Mouse (Mus musculus) intestine, embryonic 14.5 days (tissue): Measurements from ENCODE around the gene Wbp2. TPM values are rescaled to one million over a fixed set of nuclear protein-coding genes. Genes with fewer than 3 reads are reported as not detected.
A peak's percentile ranks its signal among the peaks of the same experiment; 100 is the strongest.

ENCODE experiments used
- ATAC-seq: fragments of 200-750 bp; cut with Nextera tagmentation; replicated peaks from 2 replicates; pipeline ENCODE4 v1.8.0; 2017; ENCODE audit warnings: low read depth, moderate number of reproducible peaks, moderate TSS enrichment, moderate library complexity; ENCODE audit not compliant: low FRiP score, low TSS enrichment
- DNase-seq: peaks from one replicate; pipeline ENCODE4 v3.0.0-alpha.2; 2018; ENCODE audit warnings: low spot score
- H3K27ac ChIP-seq: fragments of 300-500 bp; sonication (generic); 2 replicates; pipeline ENCODE4 v1.5.1; 2014; ENCODE audit warnings: low read depth, mild to moderate bottlenecking, control low read depth
- H3K27me3 ChIP-seq: fragments of 300-500 bp; sonication (generic); replicated peaks from 2 replicates; pipeline ENCODE4 v1.6.1; 2014; ENCODE audit warnings: low read length, control low read depth; ENCODE audit not compliant: control insufficient read depth, insufficient read depth
- H3K36me3 ChIP-seq: fragments of 300-500 bp; sonication (generic); 2 replicates; pipeline ENCODE4 v1.6.1; 2014; ENCODE audit warnings: low read length, control low read depth; ENCODE audit not compliant: control insufficient read depth, insufficient read depth
- H3K4me1 ChIP-seq: fragments of 300-500 bp; sonication (generic); replicated peaks from 2 replicates; pipeline ENCODE4 v1.6.1; 2014; ENCODE audit warnings: low read length, control low read depth, mixed read lengths; ENCODE audit not compliant: control insufficient read depth, insufficient read depth
- H3K4me2 ChIP-seq: fragments of 300-500 bp; sonication (generic); 2 replicates; pipeline ENCODE4 v1.6.1; 2014; ENCODE audit warnings: low read length
- H3K4me3 ChIP-seq: fragments of 300-500 bp; sonication (generic); 2 replicates; pipeline ENCODE4 v1.5.1; 2014; ENCODE audit warnings: low read depth, low read length, control low read depth, mixed read lengths
- H3K9ac ChIP-seq: fragments of 300-500 bp; sonication (generic); 2 replicates; pipeline ENCODE4 v1.6.1; 2014; ENCODE audit warnings: mild to moderate bottlenecking, low read length
- H3K9me3 ChIP-seq: fragments of 300-500 bp; sonication (generic); 2 replicates; pipeline ENCODE4 v1.6.1; 2016; ENCODE audit warnings: low read length, control low read depth; ENCODE audit not compliant: control insufficient read depth
- WGBS: fragments of 180-500 bp; shearing (Covaris S2); extraction: QIAGEN DNeasy Blood & Tissue Kit; methylation state at CpG from one replicate; pipeline ENCODE4 v1.1.7; 2014; 5-methylcytosine and 5-hydroxymethylcytosine counted together
- polyA plus RNA-seq: library from polyadenylated mRNA; unstranded; fragments of >200 nt; fragmentation: Nextera tagmentation; extraction: Ambion mirVana; gene quantifications from 2 replicates; pipeline ENCODE4 v1.2.1, GENCODE M21; 2014

The Wbp2 gene
- polyA plus RNA-seq, 1 experiment from 2014 or later = 85.0 TPM

DNA sequence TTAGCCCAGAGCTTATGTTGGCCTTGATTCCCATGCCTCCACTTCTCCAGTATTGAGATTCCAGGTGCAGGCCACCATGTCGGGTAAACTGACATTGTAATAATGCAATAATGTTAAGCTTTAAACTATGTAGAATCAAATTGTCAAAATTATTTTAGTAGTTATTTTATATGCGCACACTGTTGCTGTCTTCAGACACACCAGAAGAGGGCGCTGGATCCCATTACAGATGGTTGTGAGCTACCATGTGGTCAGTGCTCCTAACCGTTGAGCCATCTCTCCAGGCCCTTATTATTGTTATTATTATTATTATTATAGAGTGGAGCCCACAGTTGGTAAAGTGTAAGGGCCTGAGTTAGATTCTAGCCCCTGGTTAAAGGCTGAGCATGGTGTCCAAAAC lies 24.3 kb upstream of the Wbp2 start:
- no peak overlapping the region for H3K27ac ChIP-seq
- DNase-seq (no peak), ATAC-seq (no peak)
- H3K4me2 ChIP-seq = no peak overlapping the region
- no peak overlapping the region for H3K4me3 ChIP-seq
- H3K9me3 ChIP-seq = no peaks in the 10 kb centered on the region
- WGBS = 84% methylated on average over 4 of the region's 4 CpGs
- H3K36me3 ChIP-seq = no peaks in the 10 kb centered on the region
- peaks cover 45% of the 10 kb centered on the region for H3K27me3 ChIP-seq
- peaks cover 19% of the 10 kb centered on the region for H3K4me1 ChIP-seq
- no peak overlapping the region for H3K9ac ChIP-seq

DNA sequence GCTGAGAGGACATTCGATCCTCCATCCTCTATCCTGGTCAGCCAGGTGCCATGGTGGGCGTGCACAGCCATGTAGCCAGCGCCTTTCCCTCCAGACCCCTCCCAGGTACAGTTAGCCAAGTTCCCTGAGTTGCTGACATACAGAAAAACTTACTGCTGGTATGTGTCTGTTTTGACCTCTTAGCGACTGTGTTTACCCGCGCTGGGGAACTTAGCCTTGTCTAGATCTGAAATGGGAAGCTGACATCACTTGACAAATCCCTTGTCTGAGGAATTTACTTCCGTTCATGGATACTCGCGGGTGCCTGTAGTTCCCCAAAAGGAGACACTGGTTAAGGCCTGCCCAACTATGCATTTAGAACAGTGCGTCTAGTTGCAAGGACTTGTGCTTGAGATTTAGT lies 23.7 kb upstream of the Wbp2 start:
- DNase-seq = no peak
- Histone ChIP-seq H3K27me3 (peaks cover 45% of the 10 kb centered on the region), H3K4me2 (peak overlapping the region; percentile 68), H3K4me3 (peak overlapping the region; percentile 42), H3K27ac (no peak overlapping the region), H3K36me3 (no peaks in the 10 kb centered on the region), H3K9ac (peak overlapping the region; percentile 27; the same call in 1 of the 2 replicates), H3K4me1 (peaks cover 21% of the 10 kb centered on the region), H3K9me3 (no peaks in the 10 kb centered on the region)
- WGBS = 18% methylated on average over 10 of the region's 10 CpGs
- no peak for ATAC-seq

DNA sequence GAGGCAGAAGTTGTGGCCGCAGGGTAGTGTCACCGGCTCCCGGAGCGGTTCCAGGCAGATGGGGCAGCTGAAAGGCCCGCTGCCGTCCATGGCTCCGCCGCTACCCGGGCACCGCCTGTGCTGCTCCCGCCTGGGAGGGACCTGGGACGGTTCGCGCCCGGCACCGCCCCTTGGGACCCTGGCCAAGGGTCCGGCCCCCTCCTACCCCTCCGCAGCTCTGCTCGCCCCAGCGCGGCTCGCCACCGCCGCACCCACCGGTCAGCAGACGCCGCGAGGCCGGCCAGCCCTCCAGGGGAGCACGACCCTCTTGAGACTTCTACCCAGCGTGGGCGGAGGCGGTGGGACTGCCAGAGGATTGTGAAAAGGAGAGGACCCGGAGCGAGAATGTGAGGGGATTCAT lies 23.3 kb upstream of the Wbp2 start:
- DNase-seq (peak; percentile 73), ATAC-seq (no peak)
- Histone ChIP-seq H3K36me3 (no peaks in the 10 kb centered on the region), H3K27me3 (peaks cover 45% of the 10 kb centered on the region), H3K4me3 (peak overlapping the region; percentile 42), H3K4me2 (peak overlapping the region; percentile 68), H3K9me3 (no peaks in the 10 kb centered on the region), H3K27ac (no peak overlapping the region), H3K4me1 (peaks cover 21% of the 10 kb centered on the region), H3K9ac (peak overlapping the region; percentile 27)
- WGBS = 1% methylated on average over 31 of the region's 35 CpGs

DNA sequence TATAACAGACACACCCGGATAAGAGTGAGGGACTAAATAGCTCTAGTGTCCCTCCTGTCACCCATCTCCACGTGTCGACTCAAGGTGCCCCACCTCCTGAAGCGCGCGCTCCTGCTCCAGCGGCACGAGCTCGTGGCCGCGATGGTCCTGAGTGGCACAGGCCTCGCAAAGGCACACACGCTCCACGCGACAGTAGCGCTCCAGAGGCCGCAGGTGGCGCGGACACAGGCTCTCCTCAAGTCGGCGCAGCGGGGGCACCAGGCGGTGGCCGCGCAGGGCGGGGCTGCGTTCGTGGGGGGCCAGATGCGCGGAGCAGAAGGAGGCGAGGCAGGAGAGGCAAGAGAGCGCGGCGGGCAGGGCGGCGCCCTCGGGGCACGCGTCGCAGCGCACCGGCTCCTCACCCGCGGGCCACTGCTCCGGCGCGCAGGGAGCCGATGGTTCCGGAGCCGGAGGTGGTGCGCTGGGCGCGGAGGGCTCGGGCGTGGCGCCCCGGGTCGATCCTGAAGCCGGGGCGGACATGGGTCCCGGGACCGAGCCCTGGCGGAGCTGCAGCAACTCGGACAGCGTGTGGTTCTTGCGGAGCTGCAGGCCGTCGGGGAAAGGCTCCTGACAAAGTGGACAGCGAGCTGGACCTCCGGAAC lies 22.8 kb upstream of the Wbp2 start:
- peak overlapping the region; percentile 68 for H3K4me2 ChIP-seq
- peaks cover 45% of the 10 kb centered on the region for H3K27me3 ChIP-seq
- H3K36me3 ChIP-seq = no peaks in the 10 kb centered on the region
- ATAC-seq (no peak), DNase-seq (peak; percentile 66)
- H3K27ac ChIP-seq = no peak overlapping the region
- H3K4me3 ChIP-seq = peak overlapping the region; percentile 42
- H3K9me3 ChIP-seq = no peaks in the 10 kb centered on the region
- 2% methylated on average over 56 of the region's 70 CpGs for WGBS
- peaks cover 21% of the 10 kb centered on the region for H3K4me1 ChIP-seq
- H3K9ac ChIP-seq = peak overlapping the region; percentile 27

DNA sequence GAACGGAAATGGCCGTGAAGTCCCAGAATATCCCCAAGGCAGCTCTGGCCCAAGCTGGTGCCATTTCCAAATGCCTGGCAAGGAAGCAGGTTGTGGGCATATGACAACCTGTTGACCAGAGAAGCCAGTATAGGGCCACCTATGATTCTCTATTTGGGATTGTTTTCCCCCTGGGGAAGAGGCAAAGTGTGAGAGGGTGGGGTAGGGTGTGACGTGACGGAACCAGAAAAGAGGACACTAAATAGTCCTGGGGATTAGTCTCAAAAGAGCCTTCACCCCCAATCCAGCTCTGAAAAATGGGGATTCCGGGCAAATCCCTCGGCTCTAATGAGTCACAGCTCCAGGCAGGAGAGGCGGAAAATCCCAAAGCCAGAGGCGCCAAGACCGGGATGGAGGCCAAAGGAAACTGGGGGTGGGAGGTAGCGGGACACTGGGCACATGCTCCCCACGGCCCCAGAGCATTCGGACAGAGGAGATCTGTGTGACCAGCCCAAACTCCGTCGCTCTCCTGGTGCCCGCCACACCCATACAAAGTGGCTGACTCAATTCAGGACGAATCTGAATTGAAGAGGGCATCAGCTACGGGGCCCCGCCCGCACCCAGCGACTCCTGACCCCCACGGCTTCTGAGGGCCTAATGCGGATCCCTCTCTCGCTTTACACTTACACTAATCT lies 21.8 kb upstream of the Wbp2 start:
- Histone ChIP-seq H3K4me1 (peaks cover 30% of the 10 kb centered on the region), H3K9ac (0 out of 2 replicates have a peak overlapping the region, but pooled peaks have one; percentile 16), H3K4me3 (peak overlapping the region; percentile 42), H3K27ac (no peak overlapping the region), H3K27me3 (peaks cover 45% of the 10 kb centered on the region), H3K4me2 (peak overlapping the region; percentile 68), H3K36me3 (no peaks in the 10 kb centered on the region), H3K9me3 (no peaks in the 10 kb centered on the region)
- no peak for ATAC-seq
- DNase-seq = no peak
- WGBS = 16% methylated on average over 23 of the region's 23 CpGs

DNA sequence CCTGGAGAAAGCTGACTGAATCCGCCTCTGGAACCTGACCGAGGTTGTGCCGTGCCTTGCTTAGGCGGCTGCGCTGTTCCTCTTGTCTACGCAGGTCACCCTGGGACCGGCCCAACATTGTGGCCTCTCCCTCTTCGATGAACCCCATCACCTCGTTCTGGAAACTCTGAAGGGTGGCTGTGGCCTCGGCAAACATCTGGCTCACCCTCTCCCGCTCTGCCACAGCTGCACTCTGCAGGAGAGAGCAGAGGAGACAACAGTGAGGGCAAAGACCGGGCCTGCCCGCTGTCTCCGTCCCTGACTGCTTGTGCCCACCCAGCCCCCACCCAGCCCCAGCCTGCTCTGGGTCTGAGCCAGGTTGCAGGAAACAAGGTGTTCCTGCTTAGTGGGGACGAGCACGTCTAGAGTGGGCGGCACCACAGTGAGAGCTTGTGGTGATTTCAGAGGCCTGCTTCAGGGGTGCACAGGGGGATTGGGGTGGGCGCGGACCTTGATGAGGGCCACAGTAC lies 21.0 kb upstream of the Wbp2 start:
- Histone ChIP-seq H3K27me3 (peaks cover 45% of the 10 kb centered on the region), H3K4me1 (peaks cover 36% of the 10 kb centered on the region), H3K4me2 (peak overlapping the region; percentile 68), H3K9ac (no peak overlapping the region), H3K4me3 (peak overlapping the region; percentile 42; the same call in 1 of the 2 replicates), H3K27ac (no peak overlapping the region), H3K9me3 (no peaks in the 10 kb centered on the region), H3K36me3 (no peaks in the 10 kb centered on the region)
- 25% methylated on average over 19 of the region's 19 CpGs for WGBS
- 0 out of 2 replicates have a peak, but pooled peaks have one; percentile 3 for ATAC-seq
- no peak for DNase-seq

DNA sequence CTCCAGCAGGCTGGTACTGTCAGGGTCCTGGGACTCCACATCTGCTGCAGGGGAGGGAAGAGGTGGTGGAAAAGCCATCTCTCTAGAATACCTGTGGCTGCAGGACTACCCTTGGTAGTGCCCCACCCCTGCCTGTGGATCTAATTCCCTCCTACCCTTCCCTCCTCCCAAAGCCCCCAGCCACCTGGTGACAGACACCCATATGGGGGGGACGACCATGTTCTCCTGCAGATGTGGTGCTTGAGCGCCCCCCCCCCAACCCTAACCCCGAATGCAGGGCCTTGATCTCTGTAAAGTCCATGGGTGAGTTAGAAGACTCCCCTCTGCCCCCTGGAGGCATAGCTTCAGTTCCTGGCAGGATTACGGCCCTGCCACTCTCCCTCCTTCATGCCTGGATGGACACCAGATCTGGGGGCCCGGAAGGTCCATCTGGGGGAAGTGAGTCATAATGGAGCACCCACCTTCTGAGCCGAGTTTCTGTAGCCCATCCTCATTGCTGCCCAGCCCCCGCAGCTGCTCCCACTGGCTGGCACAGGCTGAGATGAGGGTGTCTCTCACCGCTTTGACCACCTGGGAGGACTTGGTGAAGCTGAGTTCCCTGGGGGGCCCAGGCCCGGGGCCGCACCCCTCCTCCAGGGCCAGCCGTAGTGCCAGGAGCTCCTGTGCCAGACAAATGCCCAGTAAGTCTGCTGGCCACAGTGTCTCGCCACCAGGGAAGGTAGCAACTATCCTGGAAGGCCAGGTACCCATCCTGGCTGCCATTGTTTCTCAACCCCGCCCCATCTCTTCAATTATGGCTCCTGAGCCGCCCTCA lies 20.4 kb upstream of the Wbp2 start:
- H3K36me3 ChIP-seq = no peaks in the 10 kb centered on the region
- H3K4me2 ChIP-seq = no peak overlapping the region
- H3K9ac ChIP-seq = no peak overlapping the region
- DNase-seq (no peak), ATAC-seq (no peak)
- peaks cover 45% of the 10 kb centered on the region for H3K27me3 ChIP-seq
- 37% methylated on average over 14 of the region's 14 CpGs for WGBS
- H3K27ac ChIP-seq = no peak overlapping the region
- H3K9me3 ChIP-seq = no peaks in the 10 kb centered on the region
- peaks cover 39% of the 10 kb centered on the region for H3K4me1 ChIP-seq
- no peak overlapping the region for H3K4me3 ChIP-seq

DNA sequence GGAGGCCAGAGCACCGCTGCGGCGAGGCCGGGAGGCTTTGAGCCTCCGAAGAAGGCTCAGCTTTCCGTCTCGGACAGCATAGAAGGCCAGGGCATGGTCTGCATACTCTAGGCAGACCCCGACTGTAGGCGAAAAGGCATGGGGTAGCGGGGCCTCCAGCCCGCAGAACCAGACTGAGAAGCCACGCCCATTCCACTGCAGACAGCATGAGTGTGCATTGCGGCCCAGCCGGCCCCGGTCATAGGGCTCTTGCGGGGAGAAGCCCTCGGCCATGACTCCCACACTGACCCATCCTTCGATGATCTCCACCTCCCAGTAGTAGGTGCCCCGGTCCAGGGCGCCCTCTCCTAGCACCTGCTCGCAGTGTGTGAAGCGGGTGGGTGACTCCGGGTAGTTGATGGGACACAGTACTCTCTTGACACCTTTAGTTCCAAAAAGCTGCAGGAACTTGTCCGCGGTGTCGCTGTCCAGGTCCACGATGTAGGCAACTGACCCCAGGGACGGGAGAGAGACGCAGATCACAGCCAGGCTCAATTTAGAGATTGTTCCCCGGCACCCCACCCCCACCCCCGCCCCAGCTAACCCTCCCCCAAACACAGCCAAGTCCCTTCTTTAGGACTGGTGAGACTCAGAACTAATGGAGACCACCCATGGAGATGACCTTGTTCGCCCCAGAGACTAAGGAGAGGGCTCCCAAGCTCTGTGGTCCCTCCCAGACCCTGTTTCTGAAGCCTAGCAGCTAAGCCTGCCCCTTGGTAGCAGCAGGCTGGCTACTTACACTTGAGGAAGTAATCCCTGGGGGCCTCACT lies 19.6 kb upstream of the Wbp2 start:
- Histone ChIP-seq H3K4me1 (peaks cover 47% of the 10 kb centered on the region), H3K27ac (no peak overlapping the region), H3K27me3 (peaks cover 45% of the 10 kb centered on the region), H3K4me3 (0 out of 2 replicates have a peak overlapping the region, but pooled peaks have one; percentile 4), H3K9ac (0 out of 2 replicates have a peak overlapping the region, but pooled peaks have one; percentile 3), H3K9me3 (no peaks in the 10 kb centered on the region), H3K4me2 (peak overlapping the region; percentile 42), H3K36me3 (no peaks in the 10 kb centered on the region)
- DNase-seq (no peak), ATAC-seq (no peak)
- WGBS = 25% methylated on average over 32 of the region's 32 CpGs
